Mouse (Mus musculus): Measurements from ENCODE around the gene Cacna1d. TPM values are rescaled to one million over a fixed set of nuclear protein-coding genes. Genes with fewer than 3 reads are reported as not detected.

Gene Cacna1d
- total and polyA plus RNA-seq, 3 experiments = 0.04 to 0.30 (median 0.22) TPM

DNA sequence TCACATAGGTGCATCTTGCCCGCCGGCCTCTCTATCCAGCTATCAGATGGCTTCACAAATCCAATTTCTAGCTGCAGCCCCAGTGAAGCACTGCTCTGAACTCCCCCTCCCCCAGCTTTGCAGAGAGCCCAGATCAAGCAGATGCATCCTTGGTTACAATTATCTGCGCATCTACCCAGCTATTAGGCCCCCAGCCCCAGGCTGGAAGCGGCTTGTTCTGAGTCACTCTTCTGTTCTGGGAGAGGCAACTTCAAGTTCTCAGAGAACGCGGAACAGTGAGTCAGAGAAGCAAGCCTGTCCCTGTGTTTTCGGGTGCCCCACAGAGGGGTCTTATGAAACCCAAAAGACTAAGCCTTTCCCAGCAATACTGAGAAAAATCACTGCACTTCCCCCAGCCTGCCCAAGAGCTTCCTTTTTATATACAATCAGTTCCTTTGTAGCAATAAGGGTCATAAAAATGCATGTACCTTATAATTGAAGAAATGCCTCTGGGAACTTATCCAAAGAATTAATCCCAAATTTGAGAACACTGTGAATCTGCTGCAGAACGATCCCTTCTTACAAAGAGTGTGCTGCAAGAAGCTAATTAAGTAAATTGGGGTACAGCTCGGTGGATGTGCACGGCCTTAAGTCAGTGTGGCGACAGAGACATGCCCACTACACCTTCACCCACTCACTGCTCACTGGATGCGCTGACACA, 235.4 kb downstream of the Cacna1d start:
- Histone ChIP-seq H3K36me3 (replicated peaks) (no peaks in the 10 kb centered on the region), H3K9me3 (replicated peaks) (no peaks in the 10 kb centered on the region), H3K4me3 (ENCODE audit: low read depth, low read length) (no peak overlapping the region), H3K27me3 (ENCODE audit: insufficient read depth, low read length) (no peaks in the 10 kb centered on the region; the same call in 1 of the 2 replicates), H3K4me1 (ENCODE audit: insufficient read depth, low read depth, low read length) (no peaks in the 10 kb centered on the region)
- DNase-seq (ENCODE audit: low spot score) = no peak
- no peak for ATAC-seq (ENCODE audit: extremely low read depth, insufficient number of reproducible peaks, low FRiP score, poor library complexity, severe bottlenecking)
- no peak for TF ChIP-seq CTCF (IDR thresholded peaks at IDR 0.05; ENCODE audit: low read depth, low read length)
- no peak for TF ChIP-seq POLR2AphosphoS5 (IDR thresholded peaks at IDR 0.05; ENCODE audit: insufficient replicate concordance, low read depth, low read length)

DNA sequence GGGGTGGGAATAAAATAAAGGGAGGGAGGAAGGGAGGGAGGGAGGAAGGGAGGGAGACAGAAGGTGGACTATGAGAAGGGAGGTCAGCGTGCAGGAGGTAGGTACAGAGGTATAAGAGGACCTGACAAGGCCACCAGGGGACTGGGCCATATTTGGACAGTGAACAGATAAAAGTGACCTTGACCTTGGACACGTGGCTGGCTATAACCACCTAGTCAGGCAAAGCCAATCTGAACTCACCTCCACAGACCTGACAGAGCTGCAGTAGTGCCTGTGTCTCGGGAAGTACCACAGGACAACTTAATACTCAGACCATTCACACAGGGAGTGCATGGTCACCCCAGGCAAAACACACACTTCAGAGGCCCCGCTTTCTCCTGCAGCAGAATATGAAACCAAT, 236.5 kb downstream of the Cacna1d start:
- Histone ChIP-seq H3K36me3 (replicated peaks) (no peaks in the 10 kb centered on the region), H3K4me3 (ENCODE audit: low read depth, low read length) (no peak overlapping the region), H3K27me3 (ENCODE audit: insufficient read depth, low read length) (no peaks in the 10 kb centered on the region; the same call in 1 of the 2 replicates), H3K9me3 (replicated peaks) (no peaks in the 10 kb centered on the region), H3K4me1 (ENCODE audit: insufficient read depth, low read depth, low read length) (no peaks in the 10 kb centered on the region)
- DNase-seq (ENCODE audit: low spot score) (no peak), ATAC-seq (ENCODE audit: extremely low read depth, insufficient number of reproducible peaks, low FRiP score, poor library complexity, severe bottlenecking) (no peak)
- no peak for TF ChIP-seq POLR2AphosphoS5 (IDR thresholded peaks at IDR 0.05; ENCODE audit: insufficient replicate concordance, low read depth, low read length)
- TF ChIP-seq GATA2 (IDR thresholded peaks at IDR 0.05; ENCODE audit: borderline replicate concordance, low read depth, low read length) = no peak
- TF ChIP-seq GATA1 (IDR thresholded peaks at IDR 0.05; ENCODE audit: borderline replicate concordance, low read length) = no peak
- TF ChIP-seq TAL1 (conservative IDR thresholded peaks at IDR 0.05; ENCODE audit: low read depth, low read length) = no peak
- no peak for TF ChIP-seq CTCF (IDR thresholded peaks at IDR 0.05; ENCODE audit: low read depth, low read length)

DNA sequence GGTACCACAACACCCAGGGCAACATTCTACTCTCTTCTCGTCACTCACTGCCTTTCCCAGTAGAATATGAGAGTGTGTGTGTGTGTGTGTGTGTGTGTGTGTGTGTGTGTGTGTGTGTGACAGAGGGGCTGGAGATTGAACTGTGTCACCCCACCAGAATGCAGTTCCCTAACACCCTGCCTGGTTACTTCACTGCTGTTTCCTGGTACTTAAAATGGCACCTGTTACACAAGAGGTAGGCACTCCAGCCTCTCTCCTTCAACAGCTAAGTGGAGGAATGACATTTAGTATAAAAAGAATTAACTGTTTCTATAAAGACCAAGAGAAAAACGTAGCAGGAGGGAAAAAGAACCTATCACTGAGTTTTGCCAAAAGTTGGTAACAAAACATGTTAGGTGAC, 238.4 kb downstream of the Cacna1d start:
- Histone ChIP-seq H3K9me3 (replicated peaks) (no peaks in the 10 kb centered on the region), H3K36me3 (replicated peaks) (no peaks in the 10 kb centered on the region), H3K4me1 (ENCODE audit: insufficient read depth, low read depth, low read length) (no peaks in the 10 kb centered on the region), H3K27me3 (ENCODE audit: insufficient read depth, low read length) (no peaks in the 10 kb centered on the region), H3K4me3 (ENCODE audit: low read depth, low read length) (no peak overlapping the region)
- ATAC-seq (ENCODE audit: extremely low read depth, insufficient number of reproducible peaks, low FRiP score, poor library complexity, severe bottlenecking) = no peak
- no peak for DNase-seq (ENCODE audit: low spot score)
- TF ChIP-seq POLR2AphosphoS5 (IDR thresholded peaks at IDR 0.05; ENCODE audit: insufficient replicate concordance, low read depth, low read length) = no peak
- TF ChIP-seq TAL1 (conservative IDR thresholded peaks at IDR 0.05; ENCODE audit: low read depth, low read length) = no peak
- no peak for TF ChIP-seq CTCF (IDR thresholded peaks at IDR 0.05; ENCODE audit: low read depth, low read length)
- no peak for TF ChIP-seq GATA1 (IDR thresholded peaks at IDR 0.05; ENCODE audit: borderline replicate concordance, low read length)
- no peak for TF ChIP-seq GATA2 (IDR thresholded peaks at IDR 0.05; ENCODE audit: borderline replicate concordance, low read depth, low read length)

DNA sequence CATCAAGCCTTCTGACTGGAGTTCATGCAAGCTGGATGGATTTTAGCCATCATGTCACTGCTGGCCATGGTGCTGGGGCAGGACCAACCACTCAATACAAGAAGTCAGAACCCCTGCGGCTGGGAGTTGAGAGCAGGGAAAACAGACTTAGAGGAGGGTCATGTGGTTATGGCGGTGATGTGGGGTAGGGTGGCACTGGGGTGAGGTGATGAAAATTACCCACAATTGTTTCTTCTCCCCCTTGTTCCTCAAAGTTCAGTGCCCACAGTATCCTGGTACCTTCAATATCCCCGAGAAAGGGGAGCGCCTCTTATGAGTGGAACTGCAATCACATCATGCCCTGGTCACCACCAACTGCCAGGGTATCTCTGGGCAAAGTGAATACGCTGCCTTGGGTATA, 239.9 kb downstream of the Cacna1d start:
- ATAC-seq (ENCODE audit: extremely low read depth, insufficient number of reproducible peaks, low FRiP score, poor library complexity, severe bottlenecking) (no peak), DNase-seq (ENCODE audit: low spot score) (no peak)
- Histone ChIP-seq H3K36me3 (replicated peaks) (no peaks in the 10 kb centered on the region), H3K27me3 (ENCODE audit: insufficient read depth, low read length) (no peaks in the 10 kb centered on the region), H3K9me3 (replicated peaks) (no peaks in the 10 kb centered on the region), H3K4me3 (ENCODE audit: low read depth, low read length) (no peak overlapping the region), H3K4me1 (ENCODE audit: insufficient read depth, low read depth, low read length) (no peaks in the 10 kb centered on the region)
- TF ChIP-seq GATA1 (IDR thresholded peaks at IDR 0.05; ENCODE audit: borderline replicate concordance, low read length) = no peak
- TF ChIP-seq POLR2AphosphoS5 (IDR thresholded peaks at IDR 0.05; ENCODE audit: insufficient replicate concordance, low read depth, low read length) = no peak

DNA sequence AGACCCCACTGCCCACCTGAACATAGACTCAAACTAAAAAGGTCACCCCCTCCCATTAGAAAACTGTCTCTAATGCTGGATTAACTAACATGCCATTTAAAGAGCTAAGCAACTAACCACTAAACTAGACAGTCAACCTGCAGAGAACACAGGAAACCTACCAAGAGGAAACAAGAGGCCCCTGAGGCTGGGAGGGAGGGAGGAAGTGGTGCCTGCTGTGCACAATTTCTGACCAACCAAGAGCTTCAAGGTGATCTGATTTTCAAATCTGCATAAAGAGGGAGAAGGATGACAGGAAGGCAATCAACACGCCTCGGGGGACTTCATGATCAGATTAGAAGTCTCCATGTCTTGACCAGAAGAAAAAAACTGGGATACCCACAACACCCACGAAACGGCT, 241.7 kb downstream of the Cacna1d start:
- TF ChIP-seq CTCF (IDR thresholded peaks at IDR 0.05; ENCODE audit: low read depth, low read length) (no peak), GATA1 (IDR thresholded peaks at IDR 0.05; ENCODE audit: borderline replicate concordance, low read length) (no peak)
- H3K36me3 ChIP-seq (replicated peaks) = no peaks in the 10 kb centered on the region
- no peaks in the 10 kb centered on the region for H3K27me3 ChIP-seq (ENCODE audit: insufficient read depth, low read length)
- no peak for DNase-seq (ENCODE audit: low spot score)
- ATAC-seq (ENCODE audit: extremely low read depth, insufficient number of reproducible peaks, low FRiP score, poor library complexity, severe bottlenecking) = no peak
- H3K4me3 ChIP-seq (ENCODE audit: low read depth, low read length) = no peak overlapping the region
- no peaks in the 10 kb centered on the region for H3K9me3 ChIP-seq (replicated peaks)
- H3K4me1 ChIP-seq (ENCODE audit: insufficient read depth, low read depth, low read length) = no peaks in the 10 kb centered on the region

DNA sequence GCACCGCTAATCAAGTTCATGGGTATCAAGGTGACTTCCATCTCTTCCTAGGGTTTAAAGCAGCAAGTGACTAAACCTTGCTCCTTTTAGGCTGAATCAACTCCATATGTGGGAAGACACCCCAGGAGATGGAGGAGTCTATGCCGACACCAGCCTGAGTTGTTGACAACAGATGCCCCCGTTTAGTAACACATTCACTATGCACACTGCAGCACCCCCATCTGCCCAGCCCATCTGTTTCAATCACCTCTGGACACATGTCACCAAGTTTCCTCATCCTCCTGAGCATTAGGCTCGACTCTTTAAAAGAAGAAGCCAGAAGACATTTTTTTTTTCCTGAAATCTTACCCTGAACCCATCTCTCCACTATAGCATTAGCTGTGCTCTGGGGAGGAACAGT, 242.4 kb downstream of the Cacna1d start:
- H3K4me3 ChIP-seq (ENCODE audit: low read depth, low read length) = no peak overlapping the region
- H3K9me3 ChIP-seq (replicated peaks) = no peaks in the 10 kb centered on the region
- ATAC-seq (ENCODE audit: extremely low read depth, insufficient number of reproducible peaks, low FRiP score, poor library complexity, severe bottlenecking) (no peak), DNase-seq (ENCODE audit: low spot score) (no peak)
- no peak for TF ChIP-seq POLR2AphosphoS5 (IDR thresholded peaks at IDR 0.05; ENCODE audit: insufficient replicate concordance, low read depth, low read length)
- no peak for TF ChIP-seq CTCF (IDR thresholded peaks at IDR 0.05; ENCODE audit: low read depth, low read length)
- TF ChIP-seq GATA2 (IDR thresholded peaks at IDR 0.05; ENCODE audit: borderline replicate concordance, low read depth, low read length) = no peak
- no peak for TF ChIP-seq TAL1 (conservative IDR thresholded peaks at IDR 0.05; ENCODE audit: low read depth, low read length)
- no peak for TF ChIP-seq GATA1 (IDR thresholded peaks at IDR 0.05; ENCODE audit: borderline replicate concordance, low read length)
- H3K27me3 ChIP-seq (ENCODE audit: insufficient read depth, low read length) = no peaks in the 10 kb centered on the region
- no peaks in the 10 kb centered on the region for H3K36me3 ChIP-seq (replicated peaks)
- H3K4me1 ChIP-seq (ENCODE audit: insufficient read depth, low read depth, low read length) = no peaks in the 10 kb centered on the region

DNA sequence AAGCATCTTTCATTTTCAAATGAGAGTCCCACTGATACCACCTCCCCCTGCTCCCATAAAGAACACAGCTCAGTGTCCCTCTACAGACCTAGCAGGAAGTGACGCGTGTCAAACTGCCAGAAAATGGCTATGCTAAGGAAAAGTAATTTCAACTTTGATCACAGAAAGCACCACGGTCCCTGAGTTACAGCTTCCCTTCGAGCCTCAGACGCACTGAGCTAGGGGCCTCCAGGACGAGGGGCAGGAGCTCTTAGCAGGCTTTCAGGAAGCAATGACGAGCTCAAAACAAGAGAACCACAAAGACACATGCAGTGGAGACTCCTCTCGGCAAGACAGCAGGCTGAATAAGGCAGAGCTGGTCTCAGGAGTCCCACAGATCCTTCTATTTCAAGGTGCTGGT, 243.1 kb downstream of the Cacna1d start:
- Histone ChIP-seq H3K4me3 (ENCODE audit: low read depth, low read length) (no peak overlapping the region), H3K27me3 (ENCODE audit: insufficient read depth, low read length) (no peaks in the 10 kb centered on the region), H3K4me1 (ENCODE audit: insufficient read depth, low read depth, low read length) (no peaks in the 10 kb centered on the region), H3K9me3 (replicated peaks) (no peaks in the 10 kb centered on the region), H3K36me3 (replicated peaks) (no peaks in the 10 kb centered on the region)
- ATAC-seq (ENCODE audit: extremely low read depth, insufficient number of reproducible peaks, low FRiP score, poor library complexity, severe bottlenecking) (no peak), DNase-seq (ENCODE audit: low spot score) (no peak)
- TF ChIP-seq CTCF (IDR thresholded peaks at IDR 0.05; ENCODE audit: low read depth, low read length) (no peak), TAL1 (conservative IDR thresholded peaks at IDR 0.05; ENCODE audit: low read depth, low read length) (no peak), POLR2AphosphoS5 (IDR thresholded peaks at IDR 0.05; ENCODE audit: insufficient replicate concordance, low read depth, low read length) (no peak), GATA2 (IDR thresholded peaks at IDR 0.05; ENCODE audit: borderline replicate concordance, low read depth, low read length) (no peak), GATA1 (IDR thresholded peaks at IDR 0.05; ENCODE audit: borderline replicate concordance, low read length) (no peak)

Measured in G1E (cell line).